Mouse (Mus musculus) macrophage (primary cell): ENCODE data around the gene Fgf3. TPM values are rescaled to one million over a fixed set of nuclear protein-coding genes. Genes with fewer than 3 reads are reported as not detected.

Experiments used
- H3K27ac ChIP-seq: fragments of 350-480 bp; formaldehyde crosslinking; 2 replicates; pipeline ENCODE4 v1.9.0; 2021
- H3K36me3 ChIP-seq: fragments of 350-480 bp; formaldehyde crosslinking; 2 replicates; pipeline ENCODE4 v1.9.0; 2021; ENCODE audit errors: inconsistent target
- H3K4me3 ChIP-seq: fragments of 350-480 bp; formaldehyde crosslinking; 2 replicates; pipeline ENCODE4 v1.9.0; 2021; ENCODE audit errors: inconsistent target
- H3K79me2 ChIP-seq: fragments of 350-480 bp; formaldehyde crosslinking; 2 replicates; pipeline ENCODE4 v1.9.0; 2021; ENCODE audit errors: inconsistent target
- WGBS: methylation state at CpG from one replicate; pipeline ENCODE4 v1.1.7; 2026; ENCODE audit warnings: inconsistent platforms; ENCODE audit not compliant: missing documents; 5-methylcytosine and 5-hydroxymethylcytosine counted together
- polyA plus RNA-seq: library from polyadenylated mRNA; stranded (reverse); fragments of 250-400 nt; gene quantifications from 3 replicates; pipeline ENCODE4 v1.2.4, GENCODE M21; 2018; ENCODE audit warnings: inconsistent platforms
- total RNA-seq, 78 experiments: library from RNA; depleted of rRNA; stranded (reverse); fragments of 250-400 nt; gene quantifications; 1 replicate in 9 of 78; 2 replicates in 24 of 78; 3 replicates in 43 of 78; 4 replicates in 2 of 78; pipeline ENCODE4 v1.2.4; 2018; ENCODE audit warnings: inconsistent platforms in 56 of 78

Fgf3 gene
- not detected for total RNA-seq (2018; cell fraction: chromatin; rRNA removed)
- not detected for total RNA-seq (2018; cell fraction: cytosol; rRNA removed)
- total RNA-seq (2018; cell fraction: nucleus; rRNA removed), result not detected
- polyA plus RNA-seq, result not detected in 3 replicates

DNA sequence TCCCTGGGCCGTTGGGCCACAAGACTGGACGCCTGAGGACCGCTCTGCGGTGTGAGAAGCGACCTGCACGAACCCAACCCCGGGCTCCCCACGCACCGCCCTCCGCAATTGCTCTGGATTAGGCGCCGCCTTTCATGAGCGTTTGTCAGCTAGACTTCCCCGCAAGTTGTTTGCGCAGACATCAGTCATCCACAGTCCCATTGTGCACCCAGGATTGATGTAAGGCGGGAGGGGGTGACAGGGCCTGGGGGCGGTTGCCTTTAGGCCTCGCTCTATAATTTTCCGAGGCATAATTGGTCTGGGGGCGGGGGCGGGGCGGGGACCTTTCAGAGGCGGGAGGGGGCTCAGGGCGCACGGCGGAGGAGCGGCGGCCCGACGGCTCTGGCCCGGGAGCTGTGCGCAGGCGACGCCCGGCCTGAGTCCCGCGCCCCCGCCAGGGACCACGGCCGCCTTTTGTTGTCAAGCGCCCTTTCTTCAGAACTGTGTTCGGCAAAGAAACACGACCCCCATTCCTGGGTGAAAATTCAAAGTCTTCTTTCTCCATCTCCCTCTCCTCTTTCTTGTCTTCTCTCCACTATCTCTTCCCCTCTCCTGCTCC is at the start of gene Fgf3:
Gene Fgf3, plus strand, starts transcription at position 193 of the 598 bp plus-strand sequence.
- whole genome bisulfite sequencing, result 12% methylated on average over 43 of the region's 43 CpGs

GRCm38 (mm10) chr7:144788631-144789030 is 49.3 kb upstream of the Fgf3 start:
- WGBS, result 16% methylated on average over 4 of the region's 4 CpGs
- H3K36me3 ChIP-seq, result no peaks in the 10 kb centered on the region
- H3K79me2 ChIP-seq, result no peaks in the 10 kb centered on the region
- H3K4me3 ChIP-seq, result no peak overlapping the region
- no peak overlapping the region for H3K27ac ChIP-seq

More for the DNA sequence above, at the start of gene Fgf3:
- Histone ChIP-seq H3K36me3 (no peaks in the 10 kb centered on the region), H3K27ac (no peak within 1 kb of the TSS), H3K79me2 (no peaks in the 10 kb centered on the region), H3K4me3 (no peak within 1 kb of the TSS)

GRCm38 (mm10) chr7:144789601-144790556 is 48.0 kb upstream of the Fgf3 start:
- no peaks in the 10 kb centered on the region for H3K79me2 ChIP-seq
- WGBS, result 59% methylated on average over 36 of the region's 36 CpGs
- no peaks in the 10 kb centered on the region for H3K36me3 ChIP-seq
- H3K27ac ChIP-seq, result no peak overlapping the region
- no peak overlapping the region for H3K4me3 ChIP-seq

- Histone ChIP-seq H3K27ac (no peak overlapping the region), H3K79me2 (no peaks in the 10 kb centered on the region), H3K4me3 (no peak overlapping the region), H3K36me3 (no peaks in the 10 kb centered on the region)
- WGBS, result 92% methylated on average over 7 of the region's 7 CpGs
These were observed 46.5 kb upstream of the Fgf3 start for GRCm38 (mm10) chr7:144791426-144791825.

- no peak overlapping the region for H3K4me3 ChIP-seq
- 83% methylated on average over 10 of the region's 10 CpGs for WGBS
- H3K79me2 ChIP-seq, result no peaks in the 10 kb centered on the region
- no peak overlapping the region for H3K27ac ChIP-seq
- no peaks in the 10 kb centered on the region for H3K36me3 ChIP-seq
These were observed 44.6 kb upstream of the Fgf3 start for GRCm38 (mm10) chr7:144793296-144793695.

DNA sequence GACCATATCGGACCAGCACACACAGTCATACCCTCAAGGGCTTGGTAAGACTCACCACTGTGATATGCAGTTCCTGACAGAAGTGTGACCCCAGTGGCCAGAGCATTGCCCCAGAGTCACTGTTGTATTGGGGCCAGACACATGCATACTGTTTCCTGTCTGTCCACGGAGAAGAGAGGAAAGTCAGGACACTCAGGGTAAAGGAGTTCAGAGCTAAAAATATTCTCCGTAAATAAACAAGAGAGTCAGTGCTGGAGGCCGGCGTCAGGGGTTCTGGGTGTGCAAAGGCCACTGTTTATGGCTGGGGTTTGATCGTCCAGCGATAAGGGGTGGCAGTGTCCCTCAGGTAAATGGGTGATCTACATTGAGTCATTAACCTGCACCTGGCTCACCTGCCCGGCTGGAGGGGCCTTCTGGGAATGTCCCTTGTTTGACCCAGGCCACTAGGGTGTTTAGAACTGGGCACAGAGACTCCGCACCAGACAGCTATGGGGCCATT is 41.9 kb upstream of the Fgf3 start:
- H3K36me3 ChIP-seq, result no peaks in the 10 kb centered on the region
- no peak overlapping the region for H3K4me3 ChIP-seq
- 83% methylated on average over 9 of the region's 9 CpGs for WGBS
- no peak overlapping the region for H3K27ac ChIP-seq
- no peaks in the 10 kb centered on the region for H3K79me2 ChIP-seq

DNA sequence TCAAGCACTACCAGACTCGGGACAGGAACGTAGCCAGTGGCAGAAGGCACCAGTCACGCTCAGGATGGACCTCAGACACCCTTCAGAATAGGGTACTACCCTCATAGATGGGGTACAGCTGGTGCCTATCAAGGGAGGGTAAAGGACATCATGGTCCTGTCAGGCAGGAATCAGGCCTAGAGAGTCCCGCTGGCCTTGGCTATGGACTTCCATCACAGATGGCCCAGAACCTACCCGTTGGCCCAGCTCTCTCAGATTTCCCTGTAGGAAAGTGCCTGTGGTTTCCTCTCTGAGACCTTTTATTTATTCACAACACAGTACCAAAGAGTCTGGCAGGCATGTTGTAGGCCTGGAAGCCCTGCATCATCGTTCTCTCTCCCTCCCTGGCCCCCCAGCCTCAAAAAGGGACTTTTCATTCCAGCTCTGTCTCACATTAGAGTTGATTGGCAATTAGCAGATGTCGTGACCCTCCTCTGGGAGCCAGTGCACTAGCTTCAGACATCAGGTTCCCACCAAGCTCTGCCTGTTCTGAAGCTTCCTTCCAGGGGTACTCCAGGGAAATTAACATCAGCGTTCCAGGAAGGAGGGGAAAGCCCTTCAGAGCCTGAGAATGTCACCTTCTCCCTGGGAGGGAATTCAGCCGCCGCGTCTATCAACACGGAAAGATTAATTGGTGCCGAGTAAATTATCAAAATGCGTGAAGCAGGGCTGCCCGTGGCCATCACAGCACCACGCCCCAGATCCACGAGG is 40.7 kb upstream of the Fgf3 start:
- Histone ChIP-seq H3K27ac (no peak overlapping the region), H3K79me2 (no peaks in the 10 kb centered on the region), H3K36me3 (no peaks in the 10 kb centered on the region), H3K4me3 (no peak overlapping the region)
- WGBS, result 90% methylated on average over 16 of the region's 17 CpGs

DNA sequence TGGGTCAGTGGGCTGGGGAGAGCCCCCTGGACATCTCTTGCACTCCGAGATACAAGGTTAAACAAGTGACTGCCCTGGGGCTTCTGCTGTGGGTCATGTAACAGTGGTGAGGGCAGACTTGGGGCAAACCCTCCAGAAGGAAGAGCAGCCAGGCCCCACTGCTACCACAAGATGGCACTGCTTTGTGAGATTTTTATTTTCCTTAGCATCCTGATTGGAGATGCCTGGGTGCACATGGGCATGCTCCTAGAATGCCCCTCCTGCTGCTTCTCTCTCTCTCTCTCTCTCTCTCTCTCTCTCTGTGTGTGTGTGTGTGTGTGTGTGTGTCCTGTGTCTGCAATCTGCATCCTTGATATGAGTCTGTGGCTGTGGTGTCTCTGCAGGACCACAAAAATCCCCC is 39.4 kb upstream of the Fgf3 start:
- no peak overlapping the region for H3K4me3 ChIP-seq
- no peaks in the 10 kb centered on the region for H3K79me2 ChIP-seq
- H3K36me3 ChIP-seq, result no peaks in the 10 kb centered on the region
- WGBS, result 67% methylated on average over 1 of the region's 1 CpGs
- H3K27ac ChIP-seq, result no peak overlapping the region

GRCm38 (mm10) chr7:144807036-144807435 is 30.8 kb upstream of the Fgf3 start:
- H3K79me2 ChIP-seq, result no peaks in the 10 kb centered on the region
- no peak overlapping the region for H3K27ac ChIP-seq
- no peaks in the 10 kb centered on the region for H3K36me3 ChIP-seq
- WGBS, result 87% methylated on average over 4 of the region's 6 CpGs
- no peak overlapping the region for H3K4me3 ChIP-seq

- 73% methylated on average over 4 of the region's 4 CpGs for WGBS
- Histone ChIP-seq H3K27ac (no peak overlapping the region), H3K4me3 (no peak overlapping the region), H3K36me3 (no peaks in the 10 kb centered on the region), H3K79me2 (no peaks in the 10 kb centered on the region)
These were observed 29.8 kb upstream of the Fgf3 start for GRCm38 (mm10) chr7:144807976-144808577.

DNA sequence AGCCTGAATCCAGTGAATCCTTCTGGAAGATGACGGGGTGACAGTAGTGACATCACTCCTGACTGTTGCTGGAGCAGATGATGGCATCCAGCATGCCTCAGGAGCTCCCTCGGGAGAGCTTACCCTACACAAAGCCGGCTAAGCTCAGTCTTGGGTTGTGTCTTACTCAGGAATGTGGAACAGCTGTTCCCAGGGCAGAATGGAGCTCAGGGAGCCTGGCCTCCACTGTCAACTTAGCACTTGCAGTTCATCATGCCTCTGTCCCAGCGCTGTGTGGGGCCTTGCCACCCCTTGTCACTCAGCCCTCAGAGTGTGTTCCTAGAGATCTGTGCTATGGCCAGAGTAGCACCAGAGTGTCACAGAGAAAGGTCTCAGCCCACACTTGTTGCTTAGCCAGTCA is 26.4 kb upstream of the Fgf3 start:
- WGBS, result 86% methylated on average over 4 of the region's 4 CpGs
- H3K27ac ChIP-seq, result no peak overlapping the region
- H3K36me3 ChIP-seq, result no peaks in the 10 kb centered on the region
- H3K79me2 ChIP-seq, result no peaks in the 10 kb centered on the region
- no peak overlapping the region for H3K4me3 ChIP-seq

- WGBS, result 70% methylated on average over 7 of the region's 7 CpGs
- Histone ChIP-seq H3K27ac (no peak overlapping the region), H3K79me2 (no peaks in the 10 kb centered on the region), H3K4me3 (no peak overlapping the region), H3K36me3 (no peaks in the 10 kb centered on the region)
These were observed 16.0 kb upstream of the Fgf3 start for GRCm38 (mm10) chr7:144821901-144822300.

DNA sequence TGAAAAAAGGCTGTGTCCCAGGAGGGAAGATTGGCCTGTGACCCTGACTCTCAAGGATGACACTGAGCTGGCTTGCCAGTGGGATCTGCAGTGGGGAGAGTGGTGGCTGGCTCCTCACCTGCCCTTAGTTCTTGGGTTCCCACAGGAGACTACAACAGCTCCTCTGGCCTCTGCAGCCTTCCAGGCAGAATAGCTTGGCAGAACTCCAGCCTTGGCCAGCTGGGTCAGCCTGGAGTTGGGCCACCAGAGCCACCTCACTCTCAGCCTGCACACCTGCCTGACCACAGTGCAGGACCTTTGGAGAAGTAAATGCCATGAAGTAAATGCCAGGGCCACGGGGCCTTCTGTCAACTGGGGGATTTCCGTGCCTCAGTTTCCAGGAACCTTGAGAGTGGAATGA is 13.9 kb upstream of the Fgf3 start:
- 82% methylated on average over 2 of the region's 2 CpGs for WGBS
- no peak overlapping the region for H3K4me3 ChIP-seq
- H3K36me3 ChIP-seq, result no peaks in the 10 kb centered on the region
- H3K79me2 ChIP-seq, result no peaks in the 10 kb centered on the region
- no peak overlapping the region for H3K27ac ChIP-seq

DNA sequence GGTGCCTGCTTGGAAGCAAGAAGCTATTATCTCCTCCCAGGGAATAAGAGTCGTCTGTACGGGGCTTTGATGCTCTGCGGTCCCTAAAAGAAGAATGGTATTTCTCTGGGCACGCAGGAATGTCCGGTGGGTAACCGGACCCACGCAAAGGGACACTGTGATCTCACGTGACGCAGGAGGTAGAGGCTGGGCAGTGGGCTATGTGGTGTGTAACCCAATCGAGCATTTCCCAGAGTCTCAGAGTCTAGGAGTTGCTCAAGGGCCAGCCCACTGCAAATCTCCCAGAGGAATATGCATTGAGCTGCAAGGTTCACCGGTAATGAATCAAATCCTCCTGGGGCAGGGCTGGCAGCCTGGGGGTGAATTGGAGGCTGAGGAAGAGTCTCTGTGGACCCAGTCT is 9.5 kb upstream of the Fgf3 start:
- Histone ChIP-seq H3K27ac (no peak overlapping the region), H3K4me3 (no peak overlapping the region), H3K36me3 (no peaks in the 10 kb centered on the region), H3K79me2 (no peaks in the 10 kb centered on the region)
- 85% methylated on average over 11 of the region's 11 CpGs for WGBS
